Mouse (Mus musculus): ENCODE measurements around the gene Phldb2.

Phldb2 gene

GRCm38 (mm10) chr16:45791286-45791685 lies 162.1 kb downstream of the Phldb2 start:
- no peak for DNase-seq (ENCODE audit: low spot score in 2 of 2)

- no peak for DNase-seq (ENCODE audit: low spot score in 2 of 2)
Measured at GRCm38 (mm10) chr16:45789311-45789710, 164.1 kb downstream of the Phldb2 start.

DNA sequence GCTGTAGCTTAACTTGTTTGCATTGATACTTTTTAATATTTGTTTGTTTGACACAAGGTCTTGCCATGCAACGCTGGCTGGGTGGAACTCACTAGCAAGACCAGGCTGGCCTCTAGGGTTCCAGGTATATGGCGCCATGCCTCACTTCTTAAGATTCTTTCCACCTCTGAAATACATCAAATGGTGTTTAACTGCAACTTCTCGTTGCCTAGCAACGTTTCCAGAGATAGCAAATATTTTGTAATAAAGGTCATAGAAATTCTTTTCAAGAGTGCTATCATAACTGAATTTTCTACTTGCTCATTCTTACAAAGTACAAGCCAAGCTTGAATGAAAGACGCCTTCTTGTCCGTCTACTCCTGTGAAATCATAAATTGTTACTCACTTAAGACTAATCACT lies 165.7 kb downstream of the Phldb2 start:
- DNase-seq (ENCODE audit: low spot score in 2 of 2) = no peak

- no peak for DNase-seq (ENCODE audit: low spot score in 2 of 2)
Measured at GRCm38 (mm10) chr16:45786639-45787038, 166.8 kb downstream of the Phldb2 start.

GRCm38 (mm10) chr16:45780001-45780400 lies 173.4 kb downstream of the Phldb2 start:
- DNase-seq (ENCODE audit: low spot score in 2 of 2) = no peak

DNA sequence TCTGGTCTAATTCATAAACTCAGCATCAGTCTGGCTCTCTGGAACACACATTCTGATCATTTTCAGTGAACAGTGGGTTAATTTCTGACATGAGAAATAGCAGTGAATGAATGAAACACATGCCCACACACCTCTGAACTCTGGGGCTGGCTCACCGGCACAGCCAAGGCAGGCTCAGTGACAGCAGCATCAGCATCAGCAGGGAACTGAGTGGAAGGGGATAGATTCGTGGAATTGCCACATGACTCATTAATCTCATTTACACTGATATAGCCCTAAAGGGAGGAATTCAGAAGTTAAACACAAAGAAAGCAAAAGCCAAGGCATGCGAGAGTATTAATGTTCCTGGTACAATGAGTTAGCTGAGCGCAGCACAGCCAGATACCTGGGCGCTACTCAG lies 178.6 kb downstream of the Phldb2 start:
- DNase-seq (ENCODE audit: low spot score in 2 of 2) = no peak

GRCm38 (mm10) chr16:45770914-45771313 lies 182.5 kb downstream of the Phldb2 start:
- DNase-seq (ENCODE audit: low spot score in 2 of 2) = no peak

DNA sequence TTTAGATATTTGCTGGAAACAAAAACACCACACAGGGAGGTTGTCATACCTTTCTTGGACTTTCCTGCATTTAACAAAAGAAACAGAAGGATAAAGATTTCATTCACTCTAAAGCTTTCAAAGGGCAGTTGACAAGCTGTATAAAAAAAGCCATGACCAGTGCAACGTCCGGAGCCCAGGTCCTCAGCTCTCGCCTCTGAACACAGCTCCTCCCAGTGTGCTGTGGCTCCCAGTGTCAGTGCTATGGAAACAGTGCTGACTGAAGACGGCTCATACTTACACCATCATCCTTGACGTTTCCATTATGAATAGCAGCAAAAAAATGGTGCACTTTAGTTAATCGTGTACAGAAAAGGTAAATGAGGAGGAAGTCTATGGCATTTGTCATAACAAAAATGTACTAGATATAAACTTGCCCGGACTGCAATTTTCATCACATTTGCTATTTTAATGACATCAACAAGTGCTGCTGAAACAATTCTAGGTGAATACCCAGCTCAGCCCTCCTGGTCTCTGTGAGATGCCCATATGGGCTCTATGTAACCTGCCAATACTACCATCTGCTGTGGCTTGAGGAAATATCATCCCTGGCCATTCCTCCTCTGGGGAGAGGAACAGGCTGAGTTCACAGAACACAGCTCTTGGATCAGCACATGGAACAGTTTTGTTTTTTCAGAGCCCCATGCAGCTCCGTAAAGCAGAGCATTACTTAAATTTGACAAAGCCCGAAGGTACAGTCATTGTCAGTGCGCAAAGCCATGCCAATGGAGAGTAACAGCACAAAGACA lies 185.4 kb downstream of the Phldb2 start:
- DNase-seq (ENCODE audit: low spot score in 2 of 2) = no peak

GRCm38 (mm10) chr16:45767434-45767833 lies 186.0 kb downstream of the Phldb2 start:
- no peak for DNase-seq (ENCODE audit: low spot score in 2 of 2)

GRCm38 (mm10) chr16:45765801-45766494 lies 187.4 kb downstream of the Phldb2 start:
- no peak for DNase-seq (ENCODE audit: low spot score in 2 of 2)

DNA sequence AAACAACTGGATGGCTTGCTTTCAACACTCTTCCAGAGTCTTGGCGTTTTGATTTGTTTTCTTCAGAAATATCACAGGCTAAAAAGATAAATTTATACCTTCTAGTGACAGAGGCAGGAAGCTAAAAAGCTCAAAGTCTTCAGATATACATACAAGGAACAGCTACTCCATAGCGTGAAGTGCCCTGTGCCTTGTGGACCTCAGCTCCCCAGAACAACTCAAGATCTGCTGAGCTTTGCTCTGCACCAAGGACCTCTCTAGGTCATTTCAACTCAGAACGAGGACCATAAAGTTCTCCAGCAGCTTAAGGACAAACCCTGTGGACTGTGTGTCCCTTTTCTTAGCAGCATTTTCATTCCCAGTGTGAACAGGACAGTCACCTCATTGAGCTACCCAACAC lies 188.3 kb downstream of the Phldb2 start:
- no peak for DNase-seq (ENCODE audit: low spot score in 2 of 2)

DNA sequence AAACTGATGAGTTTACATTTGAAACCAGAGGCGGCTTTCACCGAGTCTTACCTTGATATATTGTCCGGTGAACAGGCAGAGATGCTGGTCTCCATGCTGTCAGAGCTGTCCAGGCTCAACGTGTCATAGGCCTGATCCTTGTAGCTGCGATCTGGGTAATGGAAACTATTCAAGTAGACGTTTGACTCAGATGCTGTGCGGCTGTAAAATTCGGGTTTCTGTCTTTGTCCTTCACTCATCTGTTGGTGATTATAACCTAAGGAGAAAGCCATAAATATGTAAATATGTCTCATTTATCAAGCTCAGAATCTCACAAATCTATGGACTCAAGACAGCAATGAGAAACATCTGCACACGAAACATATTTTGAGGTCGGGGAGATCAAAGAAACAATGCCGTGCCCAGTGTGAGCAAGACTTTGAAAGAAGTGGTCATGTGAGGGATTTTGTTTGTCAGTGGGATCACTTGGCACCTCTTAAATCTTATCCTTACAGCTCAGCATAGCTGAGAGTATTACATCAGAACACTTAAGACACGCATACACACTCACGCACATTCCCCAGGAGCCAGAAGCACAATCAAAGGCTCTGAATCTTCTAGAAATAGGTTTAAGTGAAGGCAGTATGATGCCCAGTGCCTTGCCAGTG lies 190.4 kb downstream of the Phldb2 start:
- no peak for DNase-seq (ENCODE audit: low spot score in 2 of 2)

GRCm38 (mm10) chr16:45761425-45761824 lies 192.0 kb downstream of the Phldb2 start:
- DNase-seq (ENCODE audit: low spot score in 2 of 2) = no peak

GRCm38 (mm10) chr16:45758726-45759269 lies 194.6 kb downstream of the Phldb2 start:
- DNase-seq (ENCODE audit: low spot score in 2 of 2) = no peak

- no peak for DNase-seq (ENCODE audit: low spot score in 2 of 2)
Measured at GRCm38 (mm10) chr16:45757421-45758078, 195.8 kb downstream of the Phldb2 start.

GRCm38 (mm10) chr16:45756855-45757254 lies 196.5 kb downstream of the Phldb2 start:
- peak; percentile 28 to 61 for DNase-seq (ENCODE audit: low spot score in 2 of 2)

GRCm38 (mm10) chr16:45743591-45744144 lies 209.7 kb downstream of the Phldb2 start:
- DNase-seq (ENCODE audit: low spot score in 2 of 2) = no peak

- peak; percentile 95 to 96 for DNase-seq (ENCODE audit: low spot score in 2 of 2)
Measured at GRCm38 (mm10) chr16:45742615-45743476, 210.6 kb downstream of the Phldb2 start, which contains the start of gene Abhd10. Abhd10 (minus strand) TSS chr16:45742955.

- no peak for DNase-seq (ENCODE audit: low spot score in 2 of 2)
Measured at GRCm38 (mm10) chr16:45737880-45738279, 215.5 kb downstream of the Phldb2 start.

DNA sequence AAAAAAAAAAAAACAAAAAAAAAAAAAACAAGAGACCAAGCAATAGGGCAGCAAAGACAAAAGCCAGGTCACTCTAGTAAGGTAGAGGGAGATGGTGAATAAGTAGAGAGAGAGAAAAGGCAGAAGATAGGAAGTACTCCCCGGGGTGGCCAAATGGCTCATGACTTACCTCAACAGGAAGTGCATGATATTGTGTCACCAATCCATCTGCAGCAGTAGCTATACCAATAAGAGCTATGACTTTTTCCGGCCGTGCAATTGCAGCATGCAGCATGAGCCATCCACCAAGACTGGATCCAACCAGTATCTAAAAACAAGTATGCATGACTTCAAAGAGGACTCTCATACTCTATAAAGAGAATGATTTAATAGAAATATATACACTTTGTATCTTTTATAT lies 216.7 kb downstream of the Phldb2 start:
- DNase-seq (ENCODE audit: low spot score in 2 of 2) = no peak

- DNase-seq (ENCODE audit: low spot score in 2 of 2) = no peak
Measured at GRCm38 (mm10) chr16:45729163-45729562, 224.2 kb downstream of the Phldb2 start.
